Mouse (Mus musculus): ENCODE measurements around the gene Apopt1.

Gene Apopt1

GRCm38 (mm10) chr12:111713004-111713651, at the start of gene Apopt1, which contains the start of gene Bag5:
Gene Apopt1, plus strand, starts transcription at chr12:111713261.
Gene Bag5, minus strand, starts transcription at chr12:111713257.
- DNase-seq (ENCODE audit: inconsistent age in 2 of 2, low spot score in 1 of 2) = peak; percentile 94 to 97

- no peak for DNase-seq (ENCODE audit: inconsistent age in 2 of 2, low spot score in 1 of 2)
Observed at GRCm38 (mm10) chr12:111664144-111664634, 48.9 kb upstream of the Apopt1 start.

GRCm38 (mm10) chr12:111665041-111665880, 47.8 kb upstream of the Apopt1 start:
- DNase-seq (ENCODE audit: inconsistent age in 2 of 2, low spot score in 1 of 2) = peak; percentile 59 to 66

GRCm38 (mm10) chr12:111666380-111666779, 46.7 kb upstream of the Apopt1 start:
- DNase-seq (ENCODE audit: inconsistent age in 2 of 2, low spot score in 1 of 2) = no peak

GRCm38 (mm10) chr12:111667421-111667820, 45.6 kb upstream of the Apopt1 start:
- no peak for DNase-seq (ENCODE audit: inconsistent age in 2 of 2, low spot score in 1 of 2)

- DNase-seq (ENCODE audit: inconsistent age in 2 of 2, low spot score in 1 of 2) = peak; percentile 94 to 98
Observed at GRCm38 (mm10) chr12:111668457-111668912, 44.6 kb upstream of the Apopt1 start.

- DNase-seq (ENCODE audit: inconsistent age in 2 of 2, low spot score in 1 of 2) = peak in 1 of 2 experiments; percentile 70
Observed at GRCm38 (mm10) chr12:111669000-111669788, 43.9 kb upstream of the Apopt1 start.

GRCm38 (mm10) chr12:111669961-111670360, 43.1 kb upstream of the Apopt1 start:
- no peak for DNase-seq (ENCODE audit: inconsistent age in 2 of 2, low spot score in 1 of 2)

- peak; percentile 64 to 78 for DNase-seq (ENCODE audit: inconsistent age in 2 of 2, low spot score in 1 of 2)
Observed at GRCm38 (mm10) chr12:111670371-111670971, 42.6 kb upstream of the Apopt1 start.

GRCm38 (mm10) chr12:111670976-111671375, 42.1 kb upstream of the Apopt1 start:
- peak in 1 of 2 experiments; percentile 65 for DNase-seq (ENCODE audit: inconsistent age in 2 of 2, low spot score in 1 of 2)

GRCm38 (mm10) chr12:111671431-111671902, 41.6 kb upstream of the Apopt1 start:
- DNase-seq (ENCODE audit: inconsistent age in 2 of 2, low spot score in 1 of 2) = peak; percentile 81 to 83

- DNase-seq (ENCODE audit: inconsistent age in 2 of 2, low spot score in 1 of 2) = peak; percentile 84 to 91
Observed at GRCm38 (mm10) chr12:111672176-111672575, 40.9 kb upstream of the Apopt1 start, which contains the start of gene Ckb. Gene Ckb, minus strand, starts transcription at chr12:111672338.

- DNase-seq (ENCODE audit: inconsistent age in 2 of 2, low spot score in 1 of 2) = no peak
Observed at GRCm38 (mm10) chr12:111672581-111672980, 40.5 kb upstream of the Apopt1 start.

- no peak for DNase-seq (ENCODE audit: inconsistent age in 2 of 2, low spot score in 1 of 2)
Observed at GRCm38 (mm10) chr12:111674850-111675486, 38.1 kb upstream of the Apopt1 start.

GRCm38 (mm10) chr12:111675797-111676580, 37.1 kb upstream of the Apopt1 start:
- no peak for DNase-seq (ENCODE audit: inconsistent age in 2 of 2, low spot score in 1 of 2)

GRCm38 (mm10) chr12:111677421-111677820, 35.6 kb upstream of the Apopt1 start:
- DNase-seq (ENCODE audit: inconsistent age in 2 of 2, low spot score in 1 of 2) = no peak

- DNase-seq (ENCODE audit: inconsistent age in 2 of 2, low spot score in 1 of 2) = peak; percentile 89 to 95
Observed at GRCm38 (mm10) chr12:111677882-111678669, 35.0 kb upstream of the Apopt1 start, which contains the start of gene Trmt61a. Gene Trmt61a, plus strand, starts transcription at chr12:111678105.

- DNase-seq (ENCODE audit: inconsistent age in 2 of 2, low spot score in 1 of 2) = no peak
Observed at GRCm38 (mm10) chr12:111678670-111678933, 34.5 kb upstream of the Apopt1 start.

All from adrenal gland, adult (tissue).